Comparison of ENCODE assay signal across 23 mouse cellular contexts in the genomic region with DNA sequence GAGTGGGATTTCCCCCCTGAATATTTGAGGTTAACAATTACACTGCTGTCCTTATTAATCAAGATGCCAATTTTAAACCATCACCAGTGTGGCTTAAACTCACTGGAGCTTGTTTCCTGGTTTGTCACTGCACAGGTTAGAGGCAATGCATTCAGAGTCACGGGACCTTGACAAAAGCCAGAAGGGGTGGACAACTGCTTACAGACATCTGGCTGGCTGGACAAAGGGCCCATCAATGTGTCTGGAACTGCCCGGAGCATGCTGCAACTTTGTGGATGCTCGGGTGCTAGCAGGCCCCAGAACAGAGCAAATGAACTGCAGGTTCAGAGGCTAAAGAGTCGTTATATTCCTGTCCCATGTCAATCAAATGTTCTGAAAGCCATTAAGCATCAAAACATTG.
DNase-seq lines count a peak whose midpoint lies in the region; ATAC-seq and TF ChIP-seq lines count a peak whose summit lies in the region.
"Had no signal": no experiment of that assay in that cellular context is flagged by ENCODE, and none has a peak within 500 bp of the region (broad histone marks: within the 10 kb centered on the region; RNA-seq: fewer than 3 reads in every experiment).

No protein-coding gene starts in this region.

- H3K9ac ChIP-seq in forebrain, embryonic 14.5 days (ENCODE audit: low read length): no peak overlapping the region
- no peak overlapping the region for H3K9ac ChIP-seq in forebrain, embryonic 11.5 days (ENCODE audit: low read length)
- H3K9ac ChIP-seq in forebrain, embryonic 16.5 days (replicated peaks; ENCODE audit: low read depth, low read length): no peak overlapping the region
- H3K9ac ChIP-seq: heart, embryonic 12.5 days; heart, embryonic 15.5 days; hindbrain, embryonic 13.5 days had no signal

- H3K4me1 ChIP-seq in forebrain, embryonic 14.5 days (ENCODE audit: control insufficient read depth, insufficient read depth, low read length): 0 out of 2 replicates have a peak, but pooled peaks cover 5% of the 10 kb centered on the region
- no peaks in the 10 kb centered on the region for H3K4me1 ChIP-seq in forebrain, embryonic 11.5 days (replicated peaks; ENCODE audit: control insufficient read depth, insufficient read depth, low read length)
- peaks cover 33% of the 10 kb centered on the region for H3K4me1 ChIP-seq in forebrain, embryonic 16.5 days (replicated peaks; ENCODE audit: control insufficient read depth, insufficient read depth, low read length)
- H3K4me1 ChIP-seq: hindbrain, embryonic 10.5 days; hindbrain, embryonic 13.5 days had no signal

- H3K4me3 ChIP-seq in forebrain, embryonic 14.5 days (ENCODE audit: low read depth, low read length): no peak overlapping the region
- no peak overlapping the region for H3K4me3 ChIP-seq in forebrain, embryonic 11.5 days (ENCODE audit: low read depth, low read length)
- H3K4me3 ChIP-seq in gastrocnemius, adult 2 months: no peak overlapping the region
- H3K4me3 ChIP-seq in forebrain, embryonic 16.5 days (replicated peaks; ENCODE audit: low read length): no peak overlapping the region
- H3K4me3 ChIP-seq: heart, embryonic 12.5 days; heart, embryonic 15.5 days; hindbrain, embryonic 10.5 days; hindbrain, embryonic 13.5 days had no signal

- no peak for TF ChIP-seq CTCF in gastrocnemius, adult 2 months (IDR thresholded peaks at IDR 0.05)

- no peaks in the 10 kb centered on the region for H3K9me3 ChIP-seq in forebrain, embryonic 14.5 days (replicated peaks; ENCODE audit: control insufficient read depth, low read length)
- no peaks in the 10 kb centered on the region for H3K9me3 ChIP-seq in forebrain, embryonic 11.5 days (ENCODE audit: control insufficient read depth, low read length)
- H3K9me3 ChIP-seq in forebrain, embryonic 16.5 days (ENCODE audit: control insufficient read depth, low read length): no peaks in the 10 kb centered on the region
- H3K9me3 ChIP-seq: heart, embryonic 12.5 days; heart, embryonic 15.5 days; hindbrain, embryonic 10.5 days; hindbrain, embryonic 13.5 days had no signal

- 0 out of 2 replicates have a peak, but pooled peaks cover 3% of the 10 kb centered on the region for H3K36me3 ChIP-seq in forebrain, embryonic 14.5 days (ENCODE audit: control insufficient read depth, insufficient read depth, low read length)
- no peaks in the 10 kb centered on the region for H3K36me3 ChIP-seq in forebrain, embryonic 11.5 days (ENCODE audit: control insufficient read depth, insufficient read depth, low read length)
- H3K36me3 ChIP-seq in forebrain, embryonic 16.5 days (ENCODE audit: control insufficient read depth, insufficient read depth): no peaks in the 10 kb centered on the region
- H3K36me3 ChIP-seq: G1E; hindbrain, embryonic 10.5 days had no signal

- 54% methylated on average over 4 of the region's 4 CpGs for WGBS in forebrain, embryonic 14.5 days
- WGBS in forebrain, embryonic 11.5 days: 59% methylated on average over 4 of the region's 4 CpGs
- 37% methylated on average over 4 of the region's 4 CpGs for WGBS in forebrain, embryonic 16.5 days

- H3K27me3 ChIP-seq in forebrain, embryonic 14.5 days (replicated peaks; ENCODE audit: control insufficient read depth, insufficient read depth, low read length): no peaks in the 10 kb centered on the region
- H3K27me3 ChIP-seq in forebrain, embryonic 11.5 days (ENCODE audit: control insufficient read depth, insufficient read depth, low read length): no peaks in the 10 kb centered on the region
- H3K27me3 ChIP-seq in forebrain, embryonic 16.5 days (replicated peaks; ENCODE audit: control insufficient read depth, insufficient read depth, low read length): no peaks in the 10 kb centered on the region
- H3K27me3 ChIP-seq: heart, embryonic 12.5 days; heart, embryonic 15.5 days; hindbrain, embryonic 13.5 days had no signal

- no peak overlapping the region for H3K4me2 ChIP-seq in forebrain, embryonic 14.5 days (ENCODE audit: low read length)
- no peak overlapping the region for H3K4me2 ChIP-seq in forebrain, embryonic 11.5 days (ENCODE audit: low read depth, low read length, severe bottlenecking)
- no peak overlapping the region for H3K4me2 ChIP-seq in forebrain, embryonic 16.5 days (ENCODE audit: low read length)
- H3K4me2 ChIP-seq: heart, embryonic 12.5 days; heart, embryonic 15.5 days; hindbrain, embryonic 13.5 days had no signal

- peak overlapping the region; percentile 44; the same call in 1 of the 2 replicates for H3K27ac ChIP-seq in forebrain, embryonic 14.5 days (ENCODE audit: low read depth, low read length)
- H3K27ac ChIP-seq in forebrain, embryonic 11.5 days (ENCODE audit: low read depth, low read length): no peak overlapping the region
- H3K27ac ChIP-seq in gastrocnemius, adult 2 months: no peak overlapping the region
- H3K27ac ChIP-seq in forebrain, embryonic 16.5 days (ENCODE audit: low read length): peak overlapping the region; percentile 84
- H3K27ac ChIP-seq: heart, embryonic 15.5 days; hindbrain, embryonic 10.5 days; hindbrain, embryonic 13.5 days; hindbrain, postnatal 0 days had no signal

- no peak for DNase-seq in forebrain, embryonic 14.5 days (ENCODE audit: low spot score)
- no peak for DNase-seq in forebrain, embryonic 11.5 days (ENCODE audit: low spot score)
- DNase-seq in gastrocnemius, postnatal 25 days: peak; percentile 13
- DNase-seq in gastrocnemius, adult 2 months: no peak
- peak; percentile 52 for DNase-seq in MN1 (ENCODE audit: low spot score)
- no peak for DNase-seq in frontal cortex, postnatal 10 days (ENCODE audit: low spot score in 2 of 2)
- DNase-seq in kidney, postnatal 14 days: no peak
- DNase-seq: adrenal gland, adult 8-10 months; B cell, adult 2 months; cerebellum, adult 18-20 months; cerebellum, adult 9-10 months; kidney, adult 18-20 months; kidney, adult 9 months had no signal

- ATAC-seq in forebrain, embryonic 14.5 days: 0 out of 2 replicates have a peak, but pooled peaks have one; percentile 4
- ATAC-seq in forebrain, embryonic 11.5 days (replicated peaks; ENCODE audit: low FRiP score): no peak
- 0 out of 2 replicates have a peak, but pooled peaks have one; percentile 1 for ATAC-seq in forebrain, embryonic 16.5 days
- ATAC-seq: activated CD4-positive, CD25-positive, alpha-beta regulatory T cell, adult 4 months; hindbrain, postnatal 0 days; inflammation-experienced regulatory T-cells, adult 6 months; intestine, embryonic 16.5 days had no signal

- intact Hi-C loops in gastrocnemius, adult 2 months (cut with DNase I): no loop called here

Comparison
In these comparisons a context has a peak if more than half of its experiments do, and no peak if none do; other contexts are left out.
1. DNase-seq: peak in gastrocnemius, postnatal 25 days (single experiment) and MN1 (single experiment); none in forebrain, embryonic 14.5 days (single experiment), forebrain, embryonic 11.5 days (single experiment), gastrocnemius, adult 2 months (single experiment), frontal cortex, postnatal 10 days (0 of 2) and kidney, postnatal 14 days (single experiment).
2. H3K27ac ChIP-seq: peak in forebrain, embryonic 14.5 days (single experiment) and forebrain, embryonic 16.5 days (single experiment); none in forebrain, embryonic 11.5 days (single experiment) and gastrocnemius, adult 2 months (single experiment).